Mouse (Mus musculus) A20 (cell line): ENCODE data around the gene Etfa.

Experiments used
- DNase-seq: peaks from one replicate; pipeline ENCODE4 v3.0.0-alpha.2; 2011; ENCODE audit warnings: low read depth, low spot score

Gene Etfa

GRCm38 (mm10) chr9:55425271-55425810 lies 86.7 kb downstream of the Etfa start:
- no peak for DNase-seq

GRCm38 (mm10) chr9:55423451-55424424 lies 88.3 kb downstream of the Etfa start:
- DNase-seq = no peak

GRCm38 (mm10) chr9:55421786-55422185 lies 90.3 kb downstream of the Etfa start:
- DNase-seq = no peak

- no peak for DNase-seq
Measured at GRCm38 (mm10) chr9:55411154-55411553, 100.9 kb downstream of the Etfa start.

GRCm38 (mm10) chr9:55410430-55410829 lies 101.6 kb downstream of the Etfa start:
- DNase-seq = no peak

GRCm38 (mm10) chr9:55409833-55410232 lies 102.2 kb downstream of the Etfa start:
- peak; percentile 50 for DNase-seq

- DNase-seq = no peak
Measured at GRCm38 (mm10) chr9:55408851-55409250, 103.2 kb downstream of the Etfa start.

GRCm38 (mm10) chr9:55406773-55407172 lies 105.3 kb downstream of the Etfa start:
- DNase-seq = no peak

GRCm38 (mm10) chr9:55404976-55405702 lies 106.9 kb downstream of the Etfa start:
- DNase-seq = no peak
